Mouse (Mus musculus) right cerebral cortex, postnatal 10 days (tissue): Measurements from ENCODE around the gene Adrb1.
"Not testable (repeated sequence)": the region's sequence is repeated elsewhere in the genome, so short reads cannot be mapped to it uniquely, and the experiment has no call there.

ENCODE experiments used
- DNase-seq, 2 experiments: peaks; one replicate each; pipeline ENCODE4 v3.0.0; 2021; ENCODE audit warnings: low spot score in 2 of 2

The Adrb1 gene

GRCm38 (mm10) chr19:56749343-56749742, 27.3 kb downstream of the Adrb1 start:
- DNase-seq, result no peak

- no peak for DNase-seq
These were observed 28.7 kb downstream of the Adrb1 start for GRCm38 (mm10) chr19:56750709-56751108.

- DNase-seq, result not testable (repeated sequence)
These were observed 32.5 kb downstream of the Adrb1 start for GRCm38 (mm10) chr19:56754456-56754855.

- no peak for DNase-seq
These were observed 34.4 kb downstream of the Adrb1 start for GRCm38 (mm10) chr19:56756412-56756811.

GRCm38 (mm10) chr19:56758311-56758710, 36.3 kb downstream of the Adrb1 start:
- no peak for DNase-seq

- DNase-seq, result no peak
These were observed 37.7 kb downstream of the Adrb1 start for GRCm38 (mm10) chr19:56759740-56760139.

- no peak for DNase-seq
These were observed 38.4 kb downstream of the Adrb1 start for GRCm38 (mm10) chr19:56760306-56760940.

- DNase-seq, result no peak
These were observed 39.1 kb downstream of the Adrb1 start for GRCm38 (mm10) chr19:56761096-56761495.

- no peak for DNase-seq
These were observed 39.7 kb downstream of the Adrb1 start for GRCm38 (mm10) chr19:56761727-56762126.

GRCm38 (mm10) chr19:56762686-56763085, 40.7 kb downstream of the Adrb1 start:
- DNase-seq, result no peak

GRCm38 (mm10) chr19:56769024-56769423, 47.0 kb downstream of the Adrb1 start:
- peak; percentile 55 to 78 for DNase-seq

- DNase-seq, result no peak
These were observed 50.2 kb downstream of the Adrb1 start for GRCm38 (mm10) chr19:56772158-56772557.

- no peak for DNase-seq
These were observed 51.5 kb downstream of the Adrb1 start for GRCm38 (mm10) chr19:56773393-56773971.

GRCm38 (mm10) chr19:56774408-56774962, 52.5 kb downstream of the Adrb1 start:
- DNase-seq, result peak in 1 of 2 experiments; percentile 43

GRCm38 (mm10) chr19:56774971-56775892, 53.2 kb downstream of the Adrb1 start:
- no peak for DNase-seq

- DNase-seq, result no peak
These were observed 54.1 kb downstream of the Adrb1 start for GRCm38 (mm10) chr19:56775893-56776718.

- DNase-seq, result peak; percentile 66
These were observed 54.9 kb downstream of the Adrb1 start for GRCm38 (mm10) chr19:56776719-56777382.

- DNase-seq, result not testable (repeated sequence)
These were observed 56.5 kb downstream of the Adrb1 start for GRCm38 (mm10) chr19:56778532-56778931.
